Mouse (Mus musculus): ENCODE data around the gene Fes.

DNA sequence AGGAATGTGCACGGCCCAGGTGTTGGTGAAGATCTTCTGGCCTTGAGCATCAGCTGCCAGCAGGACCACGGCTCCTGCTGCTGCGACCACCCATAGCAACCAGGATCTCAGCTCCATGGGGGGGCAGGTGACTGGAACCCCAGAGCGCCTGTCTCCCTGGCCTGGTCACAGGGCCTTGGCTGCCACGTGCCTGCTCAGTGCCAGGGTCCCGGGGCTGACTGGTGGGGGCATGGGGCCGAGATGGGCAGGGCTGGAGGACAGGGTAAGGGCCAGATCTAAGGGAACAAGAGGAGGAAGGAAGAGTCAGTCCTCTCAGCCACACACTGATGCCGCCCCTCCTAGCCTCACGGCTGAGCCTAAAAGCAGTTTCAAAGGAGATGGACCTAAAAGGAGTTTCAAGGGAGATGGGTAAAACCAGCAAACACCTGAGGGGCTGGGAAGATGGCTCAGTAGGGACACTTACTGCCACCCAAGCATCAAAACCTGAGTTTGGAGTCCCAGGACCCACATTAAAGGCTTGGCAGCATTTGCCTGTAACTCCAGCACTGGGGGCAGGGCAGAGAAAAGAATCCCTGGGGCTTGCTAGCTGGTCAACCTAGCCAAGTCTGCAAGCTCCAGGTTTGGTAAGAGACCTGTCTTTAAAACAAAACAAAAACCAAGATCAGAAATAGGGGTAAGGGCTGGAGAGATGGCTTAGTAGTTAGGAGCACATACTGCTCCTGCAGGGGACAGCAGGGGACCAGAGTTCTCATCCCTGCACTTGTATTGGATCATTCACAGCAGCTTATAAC is 11.1 kb upstream of the Fes start:
- TF ChIP-seq UBTF (IDR thresholded peaks at IDR 0.05; ENCODE audit: borderline replicate concordance, insufficient read depth, low read depth, low read length) (no peak), ZC3H11A (IDR thresholded peaks at IDR 0.05; ENCODE audit: low read depth, low read length) (no peak), POLR2AphosphoS2 (IDR thresholded peaks at IDR 0.05; ENCODE audit: low read length) (no peak), MAZ (IDR thresholded peaks at IDR 0.05; ENCODE audit: low read depth, low read length) (no peak), CTCF (IDR thresholded peaks at IDR 0.05 in 2 of 3, conservative IDR thresholded peaks at IDR 0.05 in 1 of 3; ENCODE audit: control insufficient read depth in 1 of 3, insufficient read depth in 1 of 3, low read depth in 2 of 3, low read length in 3 of 3, poor library complexity in 1 of 3, severe bottlenecking in 1 of 3) (no peak), MAFK (IDR thresholded peaks at IDR 0.05; ENCODE audit: borderline replicate concordance, low read depth, low read length) (no peak), RCOR1 (IDR thresholded peaks at IDR 0.05; ENCODE audit: low read depth, low read length) (no peak)

Data from MEL (cell line).